11 mouse cellular contexts compared by ENCODE assay signal in genomic region chr9:107917895-107918608, GRCm38 (mm10). TPM values are rescaled to one million over a fixed set of nuclear protein-coding genes. Genes with fewer than 3 reads are reported as not detected.
A peak's percentile ranks its signal among the peaks of the same experiment; 100 is the strongest.
DNase-seq lines count a peak whose midpoint lies in the region; ATAC-seq lines count a peak whose summit lies in the region.
"Had no signal": no experiment of that assay in that cellular context is flagged by ENCODE, and none has a peak within 500 bp of the region (broad histone marks: within the 10 kb centered on the region; RNA-seq: fewer than 3 reads in every experiment).

No protein-coding gene starts in this region.

- H3K4me3 ChIP-seq in embryonic facial prominence, embryonic 11.5 days (ENCODE audit: low read depth, low read length), result no peak overlapping the region
- H3K4me3 ChIP-seq in midbrain, embryonic 14.5 days (replicated peaks; ENCODE audit: low read depth, low read length), result no peak overlapping the region
- H3K4me3 ChIP-seq: stomach, embryonic 15.5 days had no signal

- WGBS in embryonic facial prominence, embryonic 11.5 days, result 45% methylated on average over 13 of the region's 13 CpGs
- 26% methylated on average over 13 of the region's 13 CpGs for WGBS in midbrain, embryonic 14.5 days

- H3K27me3 ChIP-seq in embryonic facial prominence, embryonic 11.5 days (ENCODE audit: control insufficient read depth, insufficient read depth, low read length), result no peaks in the 10 kb centered on the region
- no peaks in the 10 kb centered on the region for H3K27me3 ChIP-seq in midbrain, embryonic 14.5 days (ENCODE audit: control insufficient read depth, insufficient read depth, low read length)
- H3K27me3 ChIP-seq: stomach, embryonic 15.5 days had no signal

- DNase-seq in layer of hippocampus, adult 11-12 months (ENCODE audit: low spot score), result peak; percentile 44
- no peak for DNase-seq in layer of hippocampus, postnatal 25 days (ENCODE audit: extremely low spot score in 1 of 2, low spot score in 1 of 2)
- peak; percentile 80 for DNase-seq in R1 (ENCODE audit: low read depth, low spot score)
- peak; percentile 72 for DNase-seq in embryonic facial prominence, embryonic 11.5 days (ENCODE audit: low spot score)
- peak; percentile 79 for DNase-seq in midbrain, embryonic 14.5 days
- no peak for DNase-seq in adrenal gland, postnatal 4 days (ENCODE audit: low spot score in 2 of 2)
- DNase-seq in heart, postnatal 36 days, result no peak
- DNase-seq: heart, postnatal 4 days had no signal

- no peak overlapping the region for H3K27ac ChIP-seq in embryonic facial prominence, embryonic 11.5 days (replicated peaks; ENCODE audit: low read depth, low read length)
- 0 out of 2 replicates have a peak overlapping the region, but pooled peaks have one; percentile 32 for H3K27ac ChIP-seq in midbrain, embryonic 14.5 days (replicated peaks; ENCODE audit: low read depth, low read length)
- H3K27ac ChIP-seq: stomach, embryonic 15.5 days had no signal

- H3K36me3 ChIP-seq in embryonic facial prominence, embryonic 11.5 days (replicated peaks; ENCODE audit: control insufficient read depth, insufficient read depth, low read depth, low read length), result no peaks in the 10 kb centered on the region
- no peaks in the 10 kb centered on the region for H3K36me3 ChIP-seq in midbrain, embryonic 14.5 days (ENCODE audit: control insufficient read depth, insufficient read depth, low read length)

- H3K4me2 ChIP-seq in embryonic facial prominence, embryonic 11.5 days (ENCODE audit: low read depth, low read length), result no peak overlapping the region
- no peak overlapping the region for H3K4me2 ChIP-seq in midbrain, embryonic 14.5 days (ENCODE audit: low read length)
- H3K4me2 ChIP-seq: stomach, embryonic 15.5 days had no signal

- no peak overlapping the region for H3K9ac ChIP-seq in embryonic facial prominence, embryonic 11.5 days (replicated peaks; ENCODE audit: low read length)
- H3K9ac ChIP-seq in midbrain, embryonic 14.5 days (replicated peaks; ENCODE audit: low read length), result no peak overlapping the region
- H3K9ac ChIP-seq: stomach, embryonic 15.5 days had no signal

- H3K9me3 ChIP-seq in embryonic facial prominence, embryonic 11.5 days (replicated peaks; ENCODE audit: control insufficient read depth, low read length), result no peaks in the 10 kb centered on the region
- H3K9me3 ChIP-seq in midbrain, embryonic 14.5 days (ENCODE audit: control insufficient read depth, low read length), result no peaks in the 10 kb centered on the region
- H3K9me3 ChIP-seq: stomach, embryonic 15.5 days had no signal

- peaks cover 2% of the 10 kb centered on the region; the same call in 1 of the 2 replicates for H3K4me1 ChIP-seq in embryonic facial prominence, embryonic 11.5 days (ENCODE audit: control insufficient read depth, insufficient read depth, low read length)
- H3K4me1 ChIP-seq in midbrain, embryonic 14.5 days (ENCODE audit: control insufficient read depth, insufficient read depth, low read length), result peaks cover 9% of the 10 kb centered on the region; the same call in 1 of the 2 replicates
- H3K4me1 ChIP-seq: stomach, embryonic 15.5 days had no signal

- intact Hi-C loops in heart, postnatal 36 days (cut with DNase I), result no loop called here

- ATAC-seq in embryonic facial prominence, embryonic 11.5 days (replicated peaks; ENCODE audit: insufficient number of reproducible peaks, low FRiP score, low TSS enrichment, low read depth), result 0 out of 2 replicates have a peak, but pooled peaks have one; percentile 46
- no peak for ATAC-seq in midbrain, embryonic 14.5 days (ENCODE audit: low FRiP score, low TSS enrichment)

RNA-seq across cellular contexts. Expression of gene Actl11, which starts 10.2 kb away (rescaled TPM):
- total RNA-seq in layer of hippocampus, postnatal 25 days (2021), result not detected
- not detected in 2 replicates for polyA plus RNA-seq in embryonic facial prominence, embryonic 11.5 days (2014; fragmentation: Nextera tagmentation; extraction: Ambion mirVana)
- not detected in 2 replicates for polyA plus RNA-seq in midbrain, embryonic 14.5 days (2014; fragmentation: Nextera tagmentation; extraction: Ambion mirVana)
- not detected for total RNA-seq in adrenal gland, postnatal 4 days (2021)
- not detected for total RNA-seq in heart, postnatal 36 days (2021)
- total RNA-seq: heart, postnatal 4 days; liver, adult 2 months had no signal
- polyA plus RNA-seq: liver, adult 2 months; neural tube, embryonic 11.5 days; stomach, embryonic 15.5 days had no signal

RNA-seq across cellular contexts. Expression of gene Mst1r, which starts 11.4 kb away (rescaled TPM):
- total RNA-seq in layer of hippocampus, postnatal 25 days (2021), result 1 to 10 TPM; 1.6 to 2.6 TPM
- 0.49 and 0.79 TPM in 2 replicates for polyA plus RNA-seq in embryonic facial prominence, embryonic 11.5 days (2014; fragmentation: Nextera tagmentation; extraction: Ambion mirVana)
- polyA plus RNA-seq in midbrain, embryonic 14.5 days (2014; fragmentation: Nextera tagmentation; extraction: Ambion mirVana), result 0.58 and 0.82 TPM in 2 replicates
- 10 to 100 TPM; 10.8 to 15.7 TPM for total RNA-seq in adrenal gland, postnatal 4 days (2021)
- 1 to 10 TPM; 1.8 to 2.2 TPM for total RNA-seq in heart, postnatal 36 days (2021)

RNA-seq across cellular contexts. Expression of gene Camkv, which starts 17.4 kb away (rescaled TPM):
- 100 to 1,000 TPM; 509 to 559 TPM for total RNA-seq in layer of hippocampus, postnatal 25 days (2021)
- polyA plus RNA-seq in embryonic facial prominence, embryonic 11.5 days (2014; fragmentation: Nextera tagmentation; extraction: Ambion mirVana), result 3.5 and 4.3 TPM in 2 replicates
- polyA plus RNA-seq in midbrain, embryonic 14.5 days (2014; fragmentation: Nextera tagmentation; extraction: Ambion mirVana), result 16.7 and 26.1 TPM in 2 replicates
- 1 to 10 TPM; 3.5 to 4.0 TPM for total RNA-seq in adrenal gland, postnatal 4 days (2021)
- total RNA-seq in heart, postnatal 36 days (2021), result not detected
- total RNA-seq: heart, postnatal 4 days; liver, adult 2 months had no signal
- polyA plus RNA-seq: liver, adult 2 months had no signal

RNA-seq across cellular contexts. Expression of gene Mon1a, which starts 30.1 kb away (rescaled TPM):
- total RNA-seq in layer of hippocampus, postnatal 25 days (2021), result 10 to 100 TPM; 24.4 to 25.1 TPM
- polyA plus RNA-seq in embryonic facial prominence, embryonic 11.5 days (2014; fragmentation: Nextera tagmentation; extraction: Ambion mirVana), result 11.5 and 12.5 TPM in 2 replicates
- polyA plus RNA-seq in midbrain, embryonic 14.5 days (2014; fragmentation: Nextera tagmentation; extraction: Ambion mirVana), result 21.8 and 25.5 TPM in 2 replicates
- total RNA-seq in adrenal gland, postnatal 4 days (2021), result 10 to 100 TPM; 11.8 to 11.9 TPM
- total RNA-seq in heart, postnatal 36 days (2021), result 10 to 100 TPM; 11.9 to 12.2 TPM

RNA-seq across cellular contexts. Expression of gene Traip, which starts 31.9 kb away (rescaled TPM):
- total RNA-seq in layer of hippocampus, postnatal 25 days (2021), result 10 to 100 TPM; 17.2 to 19.1 TPM
- polyA plus RNA-seq in embryonic facial prominence, embryonic 11.5 days (2014; fragmentation: Nextera tagmentation; extraction: Ambion mirVana), result 34.2 and 34.8 TPM in 2 replicates
- 10.3 and 10.4 TPM in 2 replicates for polyA plus RNA-seq in midbrain, embryonic 14.5 days (2014; fragmentation: Nextera tagmentation; extraction: Ambion mirVana)
- total RNA-seq in adrenal gland, postnatal 4 days (2021), result 10 to 100 TPM; 14.4 to 16.3 TPM
- 1 to 10 TPM; 1.0 to 1.3 TPM for total RNA-seq in heart, postnatal 36 days (2021)

Comparison
In these comparisons a context has a peak if more than half of its experiments do, and no peak if none do; other contexts are left out.
1. DNase-seq: peak in layer of hippocampus, adult 11-12 months (single experiment), R1 (single experiment), embryonic facial prominence, embryonic 11.5 days (single experiment) and midbrain, embryonic 14.5 days (single experiment); none in layer of hippocampus, postnatal 25 days (0 of 2), adrenal gland, postnatal 4 days (0 of 2) and heart, postnatal 36 days (0 of 2).
2. RNA of gene Camkv, which starts 17.4 kb away (total RNA-seq): 509 to 559 TPM in layer of hippocampus, postnatal 25 days; 3.5 to 4.0 TPM in adrenal gland, postnatal 4 days and not detected in heart, postnatal 36 days; every median in the first group is over 100 times any median in the second.